Mouse (Mus musculus): ENCODE data around the gene Igf2bp3. TPM values are rescaled to one million over a fixed set of nuclear protein-coding genes. Genes with fewer than 3 reads are reported as not detected.

The Igf2bp3 gene
- polyA plus RNA-seq, 1 experiment from 2014 or later, result 15.5 TPM

DNA sequence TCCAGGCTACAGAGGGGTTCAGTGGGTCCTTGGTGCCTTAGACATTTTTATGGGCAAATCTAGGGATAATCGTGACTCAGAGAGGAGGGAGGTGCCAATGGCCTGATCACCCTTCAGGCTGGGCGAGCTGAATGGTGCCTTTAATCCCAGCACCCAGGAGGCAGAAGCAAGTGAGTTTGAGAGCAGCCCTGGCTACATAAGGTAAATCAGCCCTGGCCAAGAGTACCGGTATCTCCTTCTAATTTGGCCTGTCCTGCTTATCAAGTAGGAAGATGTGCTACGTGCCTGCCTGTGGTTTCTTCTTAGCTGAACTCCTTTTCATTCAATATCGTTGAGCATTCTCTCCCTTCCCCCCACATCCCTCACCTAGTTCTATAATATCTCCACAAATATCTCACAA is 78.0 kb downstream of the Igf2bp3 start:
- Histone ChIP-seq H3K27ac (ENCODE audit: low read depth, low read length) (no peak overlapping the region), H3K4me1 (ENCODE audit: control insufficient read depth, insufficient read depth, low read depth, low read length) (no peaks in the 10 kb centered on the region), H3K36me3 (ENCODE audit: control insufficient read depth, insufficient read depth, low read length) (no peaks in the 10 kb centered on the region), H3K4me2 (ENCODE audit: low read length) (no peak overlapping the region), H3K4me3 (ENCODE audit: low read length) (no peak overlapping the region), H3K9ac (ENCODE audit: low read depth, low read length) (no peak overlapping the region), H3K27me3 (replicated peaks; ENCODE audit: control insufficient read depth, insufficient read depth, low read length) (no peaks in the 10 kb centered on the region), H3K9me3 (ENCODE audit: control insufficient read depth, low read length) (no peaks in the 10 kb centered on the region)
- 80% methylated on average over 5 of the region's 5 CpGs for WGBS
- no peak for ATAC-seq

DNA sequence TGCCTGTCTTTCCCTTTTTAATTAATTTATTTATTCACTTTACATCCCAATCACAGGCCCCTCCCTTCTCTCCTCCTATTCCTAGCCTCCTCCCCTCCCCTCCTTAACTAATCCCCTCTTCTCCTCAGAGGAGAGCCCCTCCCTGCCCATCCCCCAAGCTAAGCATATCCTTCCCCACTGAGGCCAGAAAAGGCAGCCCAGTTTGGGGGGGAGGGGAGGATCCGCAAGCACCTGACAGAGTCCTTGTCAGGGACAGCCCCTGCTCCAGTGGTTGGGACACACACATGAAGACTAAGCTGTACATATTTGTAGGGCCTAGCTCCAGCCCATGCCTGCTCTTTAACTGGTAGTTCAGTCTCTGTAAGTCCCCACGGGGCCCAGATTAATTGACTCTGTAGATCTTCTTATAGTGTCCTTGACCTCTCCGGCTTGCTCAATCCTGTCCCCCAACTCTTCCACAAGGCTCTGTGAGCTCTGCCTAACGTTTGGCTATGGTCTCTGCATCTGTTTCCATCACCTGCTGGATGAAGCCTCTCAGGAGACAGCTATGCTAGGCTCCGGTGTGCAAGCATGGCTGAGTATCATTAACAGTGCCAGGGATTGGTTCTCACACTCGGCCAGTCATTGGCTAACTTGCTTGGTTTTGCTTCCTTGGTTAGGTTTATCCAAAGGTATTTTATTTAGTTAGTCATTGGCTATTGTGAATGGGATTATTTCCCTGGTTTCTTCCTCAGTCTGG is 82.2 kb downstream of the Igf2bp3 start:
- 52% methylated on average over 6 of the region's 6 CpGs for WGBS
- no peak overlapping the region for H3K27ac ChIP-seq (ENCODE audit: low read depth, low read length)
- H3K9me3 ChIP-seq (ENCODE audit: control insufficient read depth, low read length), result no peaks in the 10 kb centered on the region
- H3K27me3 ChIP-seq (replicated peaks; ENCODE audit: control insufficient read depth, insufficient read depth, low read length), result no peaks in the 10 kb centered on the region
- no peaks in the 10 kb centered on the region for H3K36me3 ChIP-seq (ENCODE audit: control insufficient read depth, insufficient read depth, low read length)
- no peak overlapping the region for H3K4me3 ChIP-seq (ENCODE audit: low read length)
- no peaks in the 10 kb centered on the region for H3K4me1 ChIP-seq (ENCODE audit: control insufficient read depth, insufficient read depth, low read depth, low read length)
- no peak for ATAC-seq
- no peak overlapping the region for H3K9ac ChIP-seq (ENCODE audit: low read depth, low read length)
- no peak overlapping the region for H3K4me2 ChIP-seq (ENCODE audit: low read length)

GRCm38 (mm10) chr6:49131855-49132254 is 82.9 kb downstream of the Igf2bp3 start:
- Histone ChIP-seq H3K4me1 (ENCODE audit: control insufficient read depth, insufficient read depth, low read depth, low read length) (no peaks in the 10 kb centered on the region), H3K4me2 (ENCODE audit: low read length) (no peak overlapping the region), H3K9me3 (ENCODE audit: control insufficient read depth, low read length) (no peaks in the 10 kb centered on the region), H3K9ac (ENCODE audit: low read depth, low read length) (no peak overlapping the region), H3K27ac (ENCODE audit: low read depth, low read length) (no peak overlapping the region), H3K4me3 (ENCODE audit: low read length) (no peak overlapping the region), H3K36me3 (ENCODE audit: control insufficient read depth, insufficient read depth, low read length) (no peaks in the 10 kb centered on the region), H3K27me3 (replicated peaks; ENCODE audit: control insufficient read depth, insufficient read depth, low read length) (no peaks in the 10 kb centered on the region)
- no peak for ATAC-seq
- WGBS, result 74% methylated on average over 9 of the region's 9 CpGs

GRCm38 (mm10) chr6:49130328-49130727 is 84.4 kb downstream of the Igf2bp3 start:
- Histone ChIP-seq H3K27me3 (replicated peaks; ENCODE audit: control insufficient read depth, insufficient read depth, low read length) (no peaks in the 10 kb centered on the region), H3K36me3 (ENCODE audit: control insufficient read depth, insufficient read depth, low read length) (no peaks in the 10 kb centered on the region), H3K4me3 (ENCODE audit: low read length) (no peak overlapping the region), H3K27ac (ENCODE audit: low read depth, low read length) (no peak overlapping the region), H3K4me2 (ENCODE audit: low read length) (no peak overlapping the region), H3K9ac (ENCODE audit: low read depth, low read length) (no peak overlapping the region), H3K4me1 (ENCODE audit: control insufficient read depth, insufficient read depth, low read depth, low read length) (no peaks in the 10 kb centered on the region), H3K9me3 (ENCODE audit: control insufficient read depth, low read length) (no peaks in the 10 kb centered on the region)
- ATAC-seq, result no peak

DNA sequence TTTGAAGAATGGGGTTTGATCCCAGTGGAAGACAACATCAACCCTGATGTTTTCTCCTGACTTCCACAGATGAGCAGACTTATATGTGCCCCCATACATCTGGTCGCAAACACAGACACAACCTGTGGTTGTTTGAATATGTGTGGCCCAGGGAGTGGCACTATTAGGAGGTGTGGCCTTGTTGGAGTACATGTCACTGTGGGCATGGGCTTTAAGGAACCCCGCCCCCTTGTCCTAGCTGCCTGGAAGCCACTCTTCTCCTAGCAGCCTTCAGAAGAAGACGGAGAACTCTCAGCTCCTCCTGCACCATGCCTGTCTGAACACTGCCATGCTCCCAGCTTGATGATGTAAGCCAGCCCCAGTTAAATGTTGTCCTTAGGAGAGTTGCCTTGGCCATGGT is 94.4 kb downstream of the Igf2bp3 start:
- Histone ChIP-seq H3K4me3 (ENCODE audit: low read length) (no peak overlapping the region), H3K9ac (ENCODE audit: low read depth, low read length) (no peak overlapping the region), H3K36me3 (ENCODE audit: control insufficient read depth, insufficient read depth, low read length) (no peaks in the 10 kb centered on the region), H3K4me2 (ENCODE audit: low read length) (no peak overlapping the region), H3K27ac (ENCODE audit: low read depth, low read length) (no peak overlapping the region), H3K27me3 (replicated peaks; ENCODE audit: control insufficient read depth, insufficient read depth, low read length) (no peaks in the 10 kb centered on the region), H3K4me1 (ENCODE audit: control insufficient read depth, insufficient read depth, low read depth, low read length) (no peaks in the 10 kb centered on the region; the same call in 1 of the 2 replicates), H3K9me3 (ENCODE audit: control insufficient read depth, low read length) (0 out of 2 replicates have a peak, but pooled peaks cover 3% of the 10 kb centered on the region)
- ATAC-seq, result no peak
- 91% methylated on average over 3 of the region's 3 CpGs for WGBS

GRCm38 (mm10) chr6:49119462-49120135 is 95.2 kb downstream of the Igf2bp3 start:
- Histone ChIP-seq H3K27me3 (replicated peaks; ENCODE audit: control insufficient read depth, insufficient read depth, low read length) (no peaks in the 10 kb centered on the region), H3K9ac (ENCODE audit: low read depth, low read length) (no peak overlapping the region), H3K36me3 (ENCODE audit: control insufficient read depth, insufficient read depth, low read length) (no peaks in the 10 kb centered on the region), H3K4me1 (ENCODE audit: control insufficient read depth, insufficient read depth, low read depth, low read length) (no peaks in the 10 kb centered on the region; the same call in 1 of the 2 replicates), H3K9me3 (ENCODE audit: control insufficient read depth, low read length) (0 out of 2 replicates have a peak, but pooled peaks cover 3% of the 10 kb centered on the region), H3K4me2 (ENCODE audit: low read length) (no peak overlapping the region), H3K27ac (ENCODE audit: low read depth, low read length) (no peak overlapping the region), H3K4me3 (ENCODE audit: low read length) (no peak overlapping the region)
- 76% methylated on average over 1 of the region's 1 CpGs for WGBS
- ATAC-seq, result no peak

- Histone ChIP-seq H3K4me2 (ENCODE audit: low read length) (no peak overlapping the region), H3K27ac (ENCODE audit: low read depth, low read length) (no peak overlapping the region), H3K9ac (ENCODE audit: low read depth, low read length) (no peak overlapping the region), H3K4me1 (ENCODE audit: control insufficient read depth, insufficient read depth, low read depth, low read length) (no peaks in the 10 kb centered on the region; the same call in 1 of the 2 replicates), H3K9me3 (ENCODE audit: control insufficient read depth, low read length) (0 out of 2 replicates have a peak, but pooled peaks cover 3% of the 10 kb centered on the region), H3K27me3 (replicated peaks; ENCODE audit: control insufficient read depth, insufficient read depth, low read length) (no peaks in the 10 kb centered on the region), H3K36me3 (ENCODE audit: control insufficient read depth, insufficient read depth, low read length) (no peaks in the 10 kb centered on the region), H3K4me3 (ENCODE audit: low read length) (no peak overlapping the region)
- no peak for ATAC-seq
- WGBS, result 84% methylated on average over 8 of the region's 8 CpGs
Measured at GRCm38 (mm10) chr6:49118446-49118845, 96.3 kb downstream of the Igf2bp3 start.

- Histone ChIP-seq H3K27ac (ENCODE audit: low read depth, low read length) (no peak overlapping the region), H3K9ac (ENCODE audit: low read depth, low read length) (no peak overlapping the region), H3K4me1 (ENCODE audit: control insufficient read depth, insufficient read depth, low read depth, low read length) (no peaks in the 10 kb centered on the region; the same call in 1 of the 2 replicates), H3K9me3 (ENCODE audit: control insufficient read depth, low read length) (no peaks in the 10 kb centered on the region), H3K27me3 (replicated peaks; ENCODE audit: control insufficient read depth, insufficient read depth, low read length) (no peaks in the 10 kb centered on the region), H3K4me3 (ENCODE audit: low read length) (no peak overlapping the region), H3K36me3 (ENCODE audit: control insufficient read depth, insufficient read depth, low read length) (no peaks in the 10 kb centered on the region), H3K4me2 (ENCODE audit: low read length) (no peak overlapping the region)
- 92% methylated on average over 8 of the region's 8 CpGs for whole genome bisulfite sequencing
- ATAC-seq, result no peak
Measured at GRCm38 (mm10) chr6:49116241-49116640, 98.5 kb downstream of the Igf2bp3 start.

GRCm38 (mm10) chr6:49115550-49115949 is 99.2 kb downstream of the Igf2bp3 start:
- H3K9me3 ChIP-seq (ENCODE audit: control insufficient read depth, low read length), result no peaks in the 10 kb centered on the region
- ATAC-seq, result no peak
- H3K9ac ChIP-seq (ENCODE audit: low read depth, low read length), result no peak overlapping the region
- H3K4me3 ChIP-seq (ENCODE audit: low read length), result no peak overlapping the region
- no peaks in the 10 kb centered on the region; the same call in 1 of the 2 replicates for H3K4me1 ChIP-seq (ENCODE audit: control insufficient read depth, insufficient read depth, low read depth, low read length)
- H3K4me2 ChIP-seq (ENCODE audit: low read length), result no peak overlapping the region
- H3K27ac ChIP-seq (ENCODE audit: low read depth, low read length), result no peak overlapping the region
- H3K27me3 ChIP-seq (replicated peaks; ENCODE audit: control insufficient read depth, insufficient read depth, low read length), result no peaks in the 10 kb centered on the region
- no peaks in the 10 kb centered on the region for H3K36me3 ChIP-seq (ENCODE audit: control insufficient read depth, insufficient read depth, low read length)
- WGBS, result 73% methylated on average over 5 of the region's 5 CpGs
